In genomic region chr11:3647688-3648087, GRCm38 (mm10) we compare ENCODE assay signal across 8 mouse cellular contexts. TPM values are rescaled to one million over a fixed set of nuclear protein-coding genes. Genes with fewer than 3 reads are reported as not detected.
A peak's percentile ranks its signal among the peaks of the same experiment; 100 is the strongest.
DNase-seq lines count a peak whose midpoint lies in the region; ATAC-seq and TF ChIP-seq lines count a peak whose summit lies in the region.

No protein-coding gene starts in this region.

- H3K9ac ChIP-seq in heart, embryonic 11.5 days (ENCODE audit: low read depth, low read length): peak overlapping the region; percentile 98
- H3K9ac ChIP-seq in forebrain, postnatal 0 days: no peak overlapping the region

- peak overlapping the region; percentile 93; the same call in 1 of the 2 replicates for H3K27ac ChIP-seq in heart, embryonic 11.5 days (ENCODE audit: low read depth, low read length)
- H3K27ac ChIP-seq in forebrain, postnatal 0 days (ENCODE audit: low read depth, low read length): no peak overlapping the region
- H3K27ac ChIP-seq in midbrain, embryonic 10.5 days (replicated peaks): no peak overlapping the region

- H3K27me3 ChIP-seq in heart, embryonic 11.5 days (ENCODE audit: control insufficient read depth, insufficient read depth, low read length): no peaks in the 10 kb centered on the region
- no peaks in the 10 kb centered on the region for H3K27me3 ChIP-seq in forebrain, postnatal 0 days (ENCODE audit: insufficient read depth, low read length)
- no peaks in the 10 kb centered on the region for H3K27me3 ChIP-seq in midbrain, embryonic 10.5 days (ENCODE audit: low read depth, poor library complexity, severe bottlenecking)

- H3K4me1 ChIP-seq in heart, embryonic 11.5 days (ENCODE audit: control insufficient read depth, insufficient read depth, low read length): peaks cover 7% of the 10 kb centered on the region
- H3K4me1 ChIP-seq in forebrain, postnatal 0 days (ENCODE audit: insufficient read depth): peaks cover 11% of the 10 kb centered on the region
- H3K4me1 ChIP-seq in midbrain, embryonic 10.5 days: peaks cover 18% of the 10 kb centered on the region

- peak overlapping the region; percentile 96 for H3K4me3 ChIP-seq in heart, embryonic 11.5 days (ENCODE audit: low read depth, low read length)
- H3K4me3 ChIP-seq in forebrain, postnatal 0 days (ENCODE audit: low read depth, low read length): peak overlapping the region; percentile 94
- peak overlapping the region; percentile 85 for H3K4me3 ChIP-seq in midbrain, embryonic 10.5 days

- H3K36me3 ChIP-seq in heart, embryonic 11.5 days (ENCODE audit: control insufficient read depth, insufficient read depth, low read length): peaks cover 31% of the 10 kb centered on the region
- H3K36me3 ChIP-seq in forebrain, postnatal 0 days (ENCODE audit: insufficient read depth): peaks cover 28% of the 10 kb centered on the region
- H3K36me3 ChIP-seq in midbrain, embryonic 10.5 days: peaks cover 79% of the 10 kb centered on the region

- peaks cover 2% of the 10 kb centered on the region; the same call in 1 of the 2 replicates for H3K9me3 ChIP-seq in heart, embryonic 11.5 days (replicated peaks; ENCODE audit: control insufficient read depth, low read length)
- H3K9me3 ChIP-seq in forebrain, postnatal 0 days (ENCODE audit: low read length): peaks cover 13% of the 10 kb centered on the region; the same call in 1 of the 2 replicates
- peaks cover 70% of the 10 kb centered on the region for H3K9me3 ChIP-seq in midbrain, embryonic 10.5 days (replicated peaks)

- peak overlapping the region; percentile 91 for H3K4me2 ChIP-seq in heart, embryonic 11.5 days
- peak overlapping the region; percentile 85 for H3K4me2 ChIP-seq in forebrain, postnatal 0 days (ENCODE audit: low read depth)

- TF ChIP-seq CTCF in forebrain, postnatal 0 days (IDR thresholded peaks at IDR 0.05; ENCODE audit: low read depth): no peak

- 81% methylated on average over 5 of the region's 5 CpGs for WGBS in heart, embryonic 11.5 days (ENCODE audit: insufficient replicate concordance)
- 64% methylated on average over 5 of the region's 5 CpGs for WGBS in forebrain, postnatal 0 days
- 87% methylated on average over 5 of the region's 5 CpGs for WGBS in midbrain, embryonic 10.5 days

- no peak for DNase-seq in heart, adult 8-10 months (ENCODE audit: low spot score)
- peak; percentile 12 for DNase-seq in ES-CJ7 (ENCODE audit: low read depth, low spot score)
- DNase-seq in forebrain, postnatal 0 days: no peak
- DNase-seq in midbrain, embryonic 10.5 days (ENCODE audit: low spot score): no peak
- no peak for DNase-seq in embryo, embryonic 10 days (ENCODE audit: low spot score)
- DNase-seq in adrenal gland, adult 2 months: no peak
- DNase-seq in spleen, postnatal 10 days (ENCODE audit: low spot score in 2 of 2): no peak

- ATAC-seq in heart, embryonic 11.5 days (replicated peaks; ENCODE audit: insufficient number of reproducible peaks, low FRiP score, low TSS enrichment): no peak
- ATAC-seq in forebrain, postnatal 0 days: no peak

RNA-seq across cellular contexts. Expression of gene Morc2a, which starts 1.3 kb away (rescaled TPM):
- 19.6 and 22.2 TPM in 2 replicates for polyA plus RNA-seq in heart, embryonic 11.5 days (2014; fragmentation: Nextera tagmentation; extraction: Ambion mirVana)
- 10 to 100 TPM; 18.5 to 20.2 (median 18.7) TPM for total RNA-seq in heart, adult 8-10 months (2022)
- total RNA-seq in forebrain, postnatal 0 days (2014; rRNA removed): 53.9 and 61.6 TPM in 2 replicates
- 12.6 and 21.1 TPM in 2 replicates for polyA plus RNA-seq in forebrain, postnatal 0 days (2015; fragmentation: Nextera tagmentation; extraction: Ambion mirVana)
- 35.6 and 40.7 TPM in 2 replicates for polyA plus RNA-seq in midbrain, embryonic 10.5 days (2016; fragmentation: Nextera tagmentation; extraction: Ambion mirVana)
- total RNA-seq in adrenal gland, adult 2 months (2021): 10 to 100 TPM; 33.4 to 39.0 TPM
- polyA plus RNA-seq in adrenal gland, adult 2 months (2012; rRNA removed): 6.8 and 7.3 TPM in 2 replicates
